Mouse (Mus musculus) embryonic facial prominence, embryonic 13.5 days (tissue): ENCODE measurements around the gene Mt3. TPM values are rescaled to one million over a fixed set of nuclear protein-coding genes. Genes with fewer than 3 reads are reported as not detected.
"Not testable (repeated sequence)": the region's sequence is repeated elsewhere in the genome, so short reads cannot be mapped to it uniquely, and the experiment has no call there.

Source experiments
- ATAC-seq: fragments of 200-750 bp; cut with Nextera tagmentation; 2 replicates; pipeline ENCODE4 v1.8.0; 2017; ENCODE audit warnings: low read depth; ENCODE audit not compliant: insufficient number of reproducible peaks, insufficient read depth, low FRiP score, low TSS enrichment
- H3K27ac ChIP-seq: fragments of 300-500 bp; sonication (generic); 2 replicates; pipeline ENCODE4 v1.5.1; 2015; ENCODE audit warnings: moderate library complexity, mild to moderate bottlenecking, inconsistent platforms
- H3K27me3 ChIP-seq: fragments of 300-500 bp; sonication (generic); 2 replicates; pipeline ENCODE4 v1.6.1; 2015; ENCODE audit warnings: mild to moderate bottlenecking, inconsistent platforms
- H3K36me3 ChIP-seq: fragments of 300-500 bp; sonication (generic); 2 replicates; pipeline ENCODE4 v1.6.1; 2015; ENCODE audit warnings: mild to moderate bottlenecking, inconsistent platforms
- H3K4me1 ChIP-seq: fragments of 300-500 bp; sonication (generic); 2 replicates; pipeline ENCODE4 v1.6.1; 2015; ENCODE audit warnings: inconsistent platforms
- H3K4me2 ChIP-seq: fragments of 300-500 bp; sonication (generic); 2 replicates; pipeline ENCODE4 v1.6.1; 2015; ENCODE audit warnings: moderate library complexity, mild to moderate bottlenecking, inconsistent platforms
- H3K4me3 ChIP-seq: fragments of 300-500 bp; sonication (generic); 2 replicates; pipeline ENCODE4 v1.5.1; 2015; ENCODE audit warnings: mild to moderate bottlenecking, inconsistent platforms
- H3K9ac ChIP-seq: fragments of 300-500 bp; sonication (generic); 2 replicates; pipeline ENCODE4 v1.6.1; 2015; ENCODE audit warnings: mild to moderate bottlenecking, inconsistent platforms
- H3K9me3 ChIP-seq: fragments of 300-500 bp; sonication (generic); 2 replicates; pipeline ENCODE4 v1.6.1; 2016; ENCODE audit warnings: inconsistent platforms
- WGBS: fragments of 180-500 bp; shearing (Covaris S2); methylation state at CpG from one replicate; pipeline ENCODE4 v1.1.7; 2015; ENCODE audit warnings: mixed read lengths; 5-methylcytosine and 5-hydroxymethylcytosine counted together
- polyA plus RNA-seq: library from polyadenylated mRNA; unstranded; fragments of >200 nt; fragmentation: Nextera tagmentation; extraction: Ambion mirVana; gene quantifications from 2 replicates; pipeline ENCODE4 v1.2.1, GENCODE M21; 2015

The Mt3 gene
- polyA plus RNA-seq, 1 experiment from 2014 or later: 0.58 TPM

DNA sequence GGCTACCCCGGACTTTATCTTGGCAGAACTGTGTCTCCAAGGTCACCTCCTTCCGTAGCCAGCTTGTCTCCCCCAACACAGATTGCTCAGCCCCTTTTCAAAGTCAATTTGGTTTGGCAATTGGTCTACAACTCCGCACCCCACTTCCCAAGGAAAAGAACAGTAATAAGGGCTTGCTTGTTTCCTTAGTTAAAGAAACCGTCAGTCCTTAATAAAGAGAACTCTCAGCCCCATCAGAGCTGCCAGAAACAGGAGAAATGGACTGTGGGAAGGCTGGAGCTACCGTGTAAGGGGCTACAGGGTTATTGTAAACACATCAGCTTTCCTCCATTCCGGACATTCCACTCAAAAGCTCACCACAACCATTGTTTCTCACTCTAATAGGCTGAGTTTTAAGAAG, 2.1 kb downstream of the Mt3 start:
- no peak overlapping the region for H3K4me2 ChIP-seq
- WGBS: 46% methylated on average over 6 of the region's 6 CpGs
- no peak for ATAC-seq

GRCm38 (mm10) chr8:94156092-94156491, 3.7 kb downstream of the Mt3 start:
- H3K4me1 ChIP-seq: peaks cover 12% of the 10 kb centered on the region
- H3K9me3 ChIP-seq: no peaks in the 10 kb centered on the region
- H3K27me3 ChIP-seq: peaks cover 33% of the 10 kb centered on the region
- H3K36me3 ChIP-seq: no peaks in the 10 kb centered on the region
- no peak for ATAC-seq
- 70% methylated on average over 4 of the region's 4 CpGs for WGBS
- H3K4me2 ChIP-seq: no peak overlapping the region
- no peak overlapping the region for H3K4me3 ChIP-seq
- H3K9ac ChIP-seq: no peak overlapping the region
- H3K27ac ChIP-seq: no peak overlapping the region; the same call in 1 of the 2 replicates

More for the DNA sequence above, 2.1 kb downstream of the Mt3 start:
- no peak overlapping the region for H3K27ac ChIP-seq
- peaks cover 12% of the 10 kb centered on the region for H3K4me1 ChIP-seq
- H3K9me3 ChIP-seq: no peaks in the 10 kb centered on the region
- H3K27me3 ChIP-seq: peaks cover 37% of the 10 kb centered on the region
- H3K9ac ChIP-seq: no peak overlapping the region
- no peak overlapping the region for H3K4me3 ChIP-seq
- no peaks in the 10 kb centered on the region for H3K36me3 ChIP-seq

GRCm38 (mm10) chr8:94165772-94166171, 13.4 kb downstream of the Mt3 start:
- H3K9ac ChIP-seq, H3K4me3 ChIP-seq, H3K9me3 ChIP-seq, H3K36me3 ChIP-seq, H3K4me2 ChIP-seq, ATAC-seq, H3K4me1 ChIP-seq, H3K27ac ChIP-seq: not testable (repeated sequence)
- WGBS: 75% methylated on average over 8 of the region's 8 CpGs
- peaks cover 17% of the 10 kb centered on the region for H3K27me3 ChIP-seq

- no peak overlapping the region for H3K4me3 ChIP-seq
- H3K9ac ChIP-seq: peak overlapping the region; percentile 37; the same call in 1 of the 2 replicates
- H3K4me2 ChIP-seq: peak overlapping the region; percentile 39; the same call in 1 of the 2 replicates
- no peaks in the 10 kb centered on the region for H3K36me3 ChIP-seq
- ATAC-seq: no peak
- WGBS: 4% methylated on average over 6 of the region's 6 CpGs
- no peaks in the 10 kb centered on the region for H3K9me3 ChIP-seq
- peaks cover 10% of the 10 kb centered on the region for H3K4me1 ChIP-seq
- H3K27ac ChIP-seq: no peak overlapping the region
- H3K27me3 ChIP-seq: peaks cover 32% of the 10 kb centered on the region
These were observed 14.8 kb downstream of the Mt3 start for GRCm38 (mm10) chr8:94167244-94167643.

- Histone ChIP-seq H3K4me3 (no peak overlapping the region), H3K9me3 (no peaks in the 10 kb centered on the region), H3K27ac (no peak overlapping the region), H3K36me3 (no peaks in the 10 kb centered on the region), H3K27me3 (peaks cover 55% of the 10 kb centered on the region), H3K4me2 (no peak overlapping the region), H3K4me1 (peaks cover 23% of the 10 kb centered on the region), H3K9ac (no peak overlapping the region)
- no peak for ATAC-seq
- 79% methylated on average over 5 of the region's 5 CpGs for WGBS
These were observed 17.1 kb downstream of the Mt3 start for GRCm38 (mm10) chr8:94169547-94169946.

DNA sequence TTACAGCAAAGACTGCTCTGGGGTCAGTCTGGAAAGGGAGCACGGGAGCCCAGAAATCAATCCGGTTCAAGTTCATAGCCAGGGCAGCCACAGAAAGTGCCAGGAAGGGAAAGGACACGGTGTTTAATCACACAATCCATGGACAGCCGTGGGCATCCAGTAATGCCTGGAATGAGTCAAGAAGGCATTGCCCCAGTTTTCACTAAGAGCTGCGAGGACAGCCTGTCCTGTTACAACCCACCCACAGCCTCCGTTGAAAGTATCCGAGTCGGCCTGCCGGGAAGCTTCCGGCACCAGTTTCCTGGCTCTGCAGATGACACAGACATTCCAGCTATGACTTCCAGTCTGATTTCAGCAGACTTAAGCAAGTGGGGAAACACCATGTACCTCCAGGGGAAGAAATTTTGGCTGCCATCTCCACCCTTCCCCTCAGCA, 18.9 kb downstream of the Mt3 start:
- no peak overlapping the region for H3K9ac ChIP-seq
- 37% methylated on average over 10 of the region's 10 CpGs for WGBS
- no peak overlapping the region for H3K27ac ChIP-seq
- H3K4me1 ChIP-seq: peaks cover 23% of the 10 kb centered on the region
- no peaks in the 10 kb centered on the region for H3K36me3 ChIP-seq
- no peak for ATAC-seq
- peak overlapping the region; percentile 93 for H3K4me2 ChIP-seq
- H3K4me3 ChIP-seq: peak overlapping the region; percentile 50
- peaks cover 73% of the 10 kb centered on the region for H3K27me3 ChIP-seq
- no peaks in the 10 kb centered on the region for H3K9me3 ChIP-seq

GRCm38 (mm10) chr8:94172075-94172808, 19.8 kb downstream of the Mt3 start, which contains the start of gene Mt2:
TSS of gene Mt2 (plus strand) at chr8:94172664.
- WGBS: under 1% methylated on average over 56 of the region's 56 CpGs

DNA sequence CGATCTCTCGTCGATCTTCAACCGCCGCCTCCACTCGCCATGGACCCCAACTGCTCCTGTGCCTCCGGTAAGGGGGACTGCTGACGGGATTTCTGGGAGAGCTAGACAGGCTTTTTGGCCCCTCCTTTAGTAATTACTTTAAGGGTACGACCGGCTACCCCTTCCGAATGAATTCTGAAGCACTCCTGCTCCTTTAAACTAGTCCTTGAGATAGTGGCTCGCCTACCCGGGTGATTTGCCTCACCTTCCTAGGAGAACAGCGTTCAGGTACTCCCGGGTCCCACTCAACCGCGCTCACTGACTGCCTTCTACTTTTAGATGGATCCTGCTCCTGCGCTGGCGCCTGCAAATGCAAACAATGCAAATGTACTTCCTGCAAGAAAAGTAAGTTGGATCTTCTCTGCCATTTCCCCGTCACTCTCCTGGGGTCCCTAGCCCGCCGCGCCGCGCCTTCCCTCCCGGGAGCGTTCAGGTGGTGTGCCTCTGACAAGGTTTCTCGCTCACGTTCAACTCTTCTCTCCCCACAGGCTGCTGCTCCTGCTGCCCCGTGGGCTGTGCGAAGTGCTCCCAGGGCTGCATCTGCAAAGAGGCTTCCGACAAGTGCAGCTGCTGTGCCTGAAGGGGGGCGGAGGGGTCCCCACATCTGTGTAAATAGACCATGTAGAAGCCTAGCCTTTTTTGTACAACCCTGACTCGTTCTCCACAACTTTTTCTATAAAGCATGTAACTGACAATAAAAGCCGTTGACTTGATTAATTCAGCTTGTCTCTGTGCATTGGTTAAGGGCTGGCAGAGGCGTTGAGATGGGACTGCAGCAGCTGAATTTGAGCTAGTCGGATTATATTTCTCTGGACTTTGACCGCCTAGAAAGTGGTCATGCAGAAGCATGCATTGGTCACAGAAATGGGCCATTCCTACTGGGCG, 20.7 kb downstream of the Mt3 start:
- H3K27me3 ChIP-seq: peaks cover 90% of the 10 kb centered on the region
- peak overlapping the region; percentile 50 for H3K4me3 ChIP-seq
- H3K4me1 ChIP-seq: peaks cover 23% of the 10 kb centered on the region
- WGBS: 2% methylated on average over 39 of the region's 39 CpGs
- ATAC-seq: no peak
- H3K27ac ChIP-seq: no peak overlapping the region
- H3K9me3 ChIP-seq: no peaks in the 10 kb centered on the region
- no peaks in the 10 kb centered on the region for H3K36me3 ChIP-seq
- H3K4me2 ChIP-seq: peak overlapping the region; percentile 93
- H3K9ac ChIP-seq: peak overlapping the region; percentile 62

More at GRCm38 (mm10) chr8:94172075-94172808, 19.8 kb downstream of the Mt3 start, which contains the start of gene Mt2:
- H3K4me2 ChIP-seq: peak within 1 kb of the TSS; percentile 93
- H3K9me3 ChIP-seq: no peaks in the 10 kb centered on the region
- no peak within 1 kb of the TSS for H3K27ac ChIP-seq
- peaks cover 82% of the 10 kb centered on the region for H3K27me3 ChIP-seq
- H3K4me3 ChIP-seq: peak within 1 kb of the TSS; percentile 50
- peak within 1 kb of the TSS; percentile 62 for H3K9ac ChIP-seq
- peak; percentile 60; the same call in 1 of the 2 replicates for ATAC-seq
- H3K36me3 ChIP-seq: no peaks in the 10 kb centered on the region
- H3K4me1 ChIP-seq: peaks cover 23% of the 10 kb centered on the region

- Histone ChIP-seq H3K36me3 (no peaks in the 10 kb centered on the region), H3K9ac (no peak overlapping the region), H3K4me1 (peaks cover 28% of the 10 kb centered on the region), H3K9me3 (no peaks in the 10 kb centered on the region), H3K4me2 (peak overlapping the region; percentile 93), H3K27ac (no peak overlapping the region), H3K4me3 (no peak overlapping the region), H3K27me3 (peaks cover 96% of the 10 kb centered on the region)
- 40% methylated on average over 11 of the region's 11 CpGs for WGBS
- no peak for ATAC-seq
These were observed 21.5 kb downstream of the Mt3 start for GRCm38 (mm10) chr8:94173848-94174403.

DNA sequence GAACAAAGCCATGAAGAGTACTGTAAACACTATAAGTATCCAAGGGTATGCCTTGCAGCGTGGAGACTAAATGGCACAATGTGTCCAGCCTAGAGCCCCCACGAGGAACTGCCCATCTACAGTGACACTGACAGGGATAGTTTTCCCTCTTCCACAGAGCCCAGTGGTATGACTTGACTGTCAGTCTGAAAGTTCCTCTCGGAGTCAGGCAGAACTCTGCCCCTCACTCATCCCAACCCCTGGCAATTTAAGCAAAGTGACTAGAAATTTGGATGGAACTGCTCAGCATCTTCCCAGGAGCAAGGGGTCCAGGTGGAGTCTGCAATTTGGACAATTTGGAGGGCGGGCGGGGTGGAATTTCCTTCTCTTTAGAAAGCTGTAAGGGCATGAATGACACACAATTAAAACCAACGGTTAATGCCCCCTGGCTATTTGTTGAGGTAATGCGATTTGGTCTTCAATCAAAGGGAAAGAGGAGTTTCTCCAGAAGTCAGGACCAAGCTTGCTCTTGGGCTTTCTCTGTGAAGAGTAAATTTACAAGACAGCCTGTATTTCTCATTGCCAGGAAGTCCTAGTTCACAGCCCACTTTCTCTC, 22.3 kb downstream of the Mt3 start:
- Histone ChIP-seq H3K4me1 (peaks cover 36% of the 10 kb centered on the region), H3K4me3 (no peak overlapping the region), H3K27ac (no peak overlapping the region), H3K27me3 (peaks cover 100% of the 10 kb centered on the region), H3K9ac (no peak overlapping the region), H3K9me3 (no peaks in the 10 kb centered on the region), H3K4me2 (no peak overlapping the region), H3K36me3 (no peaks in the 10 kb centered on the region)
- ATAC-seq: no peak
- WGBS: 13% methylated on average over 7 of the region's 7 CpGs
